Mouse (Mus musculus): ENCODE measurements around the gene Nup35.
A peak's percentile ranks its signal among the peaks of the same experiment; 100 is the strongest.

Gene Nup35

DNA sequence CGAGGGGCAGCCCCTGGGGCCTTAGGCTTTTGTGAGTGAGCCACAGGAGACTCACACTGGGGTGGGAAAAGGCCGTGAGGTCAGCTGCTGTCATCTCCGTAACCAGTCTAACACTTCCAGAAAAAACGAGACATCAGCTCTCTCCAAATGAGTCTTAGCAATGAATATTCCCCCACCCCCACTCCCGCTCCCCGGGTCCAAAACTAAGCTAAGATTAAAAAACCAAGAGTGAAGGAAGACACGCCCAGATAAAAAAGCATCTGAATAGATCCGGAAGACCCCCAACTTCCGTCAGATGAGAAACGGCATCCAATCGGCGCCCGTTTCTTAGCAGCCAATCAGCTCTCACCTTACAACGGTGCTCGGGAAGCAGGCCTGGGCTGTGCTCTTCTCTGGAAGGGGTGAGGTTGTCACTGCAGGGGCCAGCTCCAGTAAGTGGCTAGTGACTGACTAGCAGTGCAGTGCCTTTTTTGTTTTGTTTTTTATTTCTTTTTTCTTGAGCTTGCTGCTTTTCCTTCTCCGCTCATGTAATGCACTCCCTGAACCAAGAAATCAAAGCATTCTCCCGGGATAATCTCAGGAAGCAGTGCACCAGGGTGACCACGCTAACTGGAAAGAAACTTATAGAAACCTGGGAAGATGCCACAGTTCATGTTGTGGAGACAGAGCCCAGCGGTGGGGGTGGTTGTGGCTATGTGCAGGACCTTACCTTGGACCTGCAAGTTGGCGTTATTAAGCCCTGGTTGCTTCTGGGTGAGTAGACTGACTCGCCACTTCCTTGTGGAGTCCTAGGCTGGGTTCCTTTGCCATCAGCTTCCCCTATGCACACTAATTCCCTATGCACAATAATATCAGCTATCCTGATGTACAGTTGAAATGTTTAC lies at the start of gene Nup35, which contains the start of gene Dusp19:
TSS of gene Nup35 (plus strand) at position 383 of the 884 bp plus-strand sequence.
TSS of gene Dusp19 (plus strand) at position 192 of the 884 bp plus-strand sequence.
- peak; percentile 88 to 93 for DNase-seq (ENCODE audit: low spot score in 2 of 2)

GRCm38 (mm10) chr2:80567411-80567810 lies 49.6 kb upstream of the Nup35 start:
- no peak for DNase-seq (ENCODE audit: low spot score in 2 of 2)

- DNase-seq (ENCODE audit: low spot score in 2 of 2), result no peak
These were observed 46.4 kb upstream of the Nup35 start for GRCm38 (mm10) chr2:80570656-80571055.

DNA sequence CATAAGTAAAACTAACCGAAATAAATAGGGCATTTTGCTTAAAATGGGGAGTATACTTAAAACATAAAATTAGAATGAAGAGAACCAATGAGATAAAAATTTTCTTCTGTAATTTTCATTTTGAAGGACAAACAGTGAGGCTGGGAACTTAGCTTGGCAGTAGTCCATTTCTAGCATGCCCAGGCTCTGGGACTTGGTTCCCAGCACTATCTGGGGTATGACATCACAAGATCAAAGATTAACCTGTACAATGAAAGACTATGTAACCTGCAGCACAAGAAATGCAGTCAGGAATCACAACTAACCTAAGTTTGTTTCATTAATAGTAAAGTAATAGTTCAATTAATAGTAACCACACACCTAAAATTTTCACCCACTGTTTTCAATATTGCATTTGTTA lies 39.8 kb upstream of the Nup35 start:
- no peak for DNase-seq (ENCODE audit: low spot score in 2 of 2)

DNA sequence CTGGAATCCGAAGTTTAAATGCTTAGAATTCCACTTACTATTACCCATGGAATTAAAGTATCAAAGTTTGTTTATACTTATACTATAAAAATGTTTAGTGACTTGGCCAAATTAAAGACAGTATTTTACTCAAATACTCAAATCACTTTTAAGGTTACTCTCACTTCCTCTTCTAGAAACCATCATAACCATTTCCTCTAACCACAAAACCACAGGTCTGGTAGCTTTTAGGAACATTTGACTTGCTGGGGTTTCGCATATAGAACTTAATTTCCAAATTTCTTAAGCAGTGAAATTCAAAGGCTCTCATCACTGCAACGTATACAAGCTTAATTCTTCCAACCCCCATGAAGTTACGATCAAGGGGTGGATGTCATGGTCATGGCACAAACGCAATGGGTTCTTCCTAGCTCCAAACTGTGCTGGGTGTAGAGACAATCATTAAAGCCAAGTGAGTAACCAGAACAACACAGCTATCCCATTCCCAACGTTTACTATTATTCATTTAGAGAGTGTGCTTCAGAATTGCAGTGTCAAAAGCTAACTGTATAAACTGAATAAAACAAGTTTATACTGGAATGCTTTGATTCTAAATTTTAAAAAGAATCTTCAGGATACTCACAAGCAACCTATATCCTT lies 37.7 kb upstream of the Nup35 start:
- no peak for DNase-seq (ENCODE audit: low spot score in 2 of 2)

GRCm38 (mm10) chr2:80580311-80580961 lies 36.6 kb upstream of the Nup35 start:
- DNase-seq (ENCODE audit: low spot score in 2 of 2), result no peak

DNA sequence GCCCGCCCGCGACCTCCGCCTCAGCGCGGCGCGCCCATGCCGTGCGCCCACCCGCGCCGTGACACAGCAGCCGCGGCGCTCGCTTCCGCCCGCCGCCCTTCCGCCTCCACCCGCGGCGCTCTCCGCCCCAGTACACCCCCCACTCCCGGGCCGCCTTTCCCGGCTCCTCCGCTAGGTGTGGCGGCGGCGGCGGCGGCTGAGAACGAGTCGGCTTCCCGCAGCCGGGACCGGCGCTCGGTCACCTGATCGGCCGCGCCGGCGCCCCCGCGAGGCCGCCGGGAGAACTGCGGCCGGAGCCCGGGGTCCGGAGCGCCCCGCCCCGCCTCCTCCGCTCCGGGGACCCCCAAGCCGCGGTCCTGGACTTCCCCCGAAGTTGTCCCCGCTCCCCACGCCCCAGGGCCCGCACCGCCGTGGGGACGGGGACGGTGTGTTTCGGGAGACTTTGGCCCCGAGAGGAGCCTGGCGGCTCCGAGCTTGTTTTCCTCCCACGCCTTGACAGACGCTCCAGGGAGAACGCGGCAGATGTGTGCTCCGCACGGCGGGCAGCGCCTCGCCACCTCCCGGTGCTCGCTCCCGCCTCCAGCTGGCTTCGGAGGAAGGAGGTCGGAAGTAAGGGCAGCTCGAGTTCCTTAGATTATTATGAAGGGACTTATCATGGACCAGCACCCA lies 35.9 kb upstream of the Nup35 start, which contains the start of gene Nckap1:
TSS of gene Nckap1 (minus strand) at position 338 of the 669 bp plus-strand sequence.
- DNase-seq (ENCODE audit: low spot score in 2 of 2), result peak; percentile 85 to 92

DNA sequence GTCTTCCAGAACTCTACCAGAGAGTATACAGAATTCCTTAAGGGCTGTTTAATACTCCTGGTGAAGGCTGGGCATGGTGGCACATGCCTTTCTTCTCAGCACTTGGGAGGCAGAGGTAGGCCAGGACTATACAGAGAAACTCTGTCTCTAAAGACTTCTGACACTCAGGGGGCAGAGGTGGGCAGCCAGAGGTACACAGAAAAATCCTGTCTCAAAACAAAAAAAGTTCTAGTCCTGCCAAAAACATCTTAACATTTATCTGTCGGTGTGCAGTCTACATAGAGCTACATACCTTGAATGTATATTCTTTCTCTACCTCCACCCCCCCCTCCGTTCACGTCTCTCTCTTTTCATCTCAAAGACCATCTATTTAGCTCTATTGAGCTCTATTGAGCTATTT lies 34.7 kb upstream of the Nup35 start:
- DNase-seq (ENCODE audit: low spot score in 2 of 2), result no peak

- DNase-seq (ENCODE audit: low spot score in 2 of 2), result no peak
These were observed 22.7 kb upstream of the Nup35 start for GRCm38 (mm10) chr2:80594215-80594918.

DNA sequence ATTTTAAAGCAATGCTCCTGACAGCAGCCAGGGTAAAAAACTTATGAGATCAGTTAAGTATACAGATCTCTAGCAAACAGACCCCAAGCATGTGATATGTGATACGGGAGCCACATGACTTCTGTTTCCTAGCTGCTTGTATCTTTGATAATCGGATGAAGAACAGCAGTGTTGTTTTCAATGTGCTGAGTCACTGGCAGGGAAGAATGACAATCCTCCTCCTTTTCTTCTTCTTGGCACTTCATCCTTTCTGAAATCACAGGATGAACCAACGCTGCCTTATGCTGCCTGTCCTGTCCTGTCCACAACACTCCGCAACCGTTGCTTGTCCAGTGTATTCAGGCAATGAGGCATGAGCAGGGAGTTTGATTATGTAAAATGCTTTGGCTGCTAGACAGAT lies 20.1 kb upstream of the Nup35 start:
- no peak for DNase-seq (ENCODE audit: low spot score in 2 of 2)

DNA sequence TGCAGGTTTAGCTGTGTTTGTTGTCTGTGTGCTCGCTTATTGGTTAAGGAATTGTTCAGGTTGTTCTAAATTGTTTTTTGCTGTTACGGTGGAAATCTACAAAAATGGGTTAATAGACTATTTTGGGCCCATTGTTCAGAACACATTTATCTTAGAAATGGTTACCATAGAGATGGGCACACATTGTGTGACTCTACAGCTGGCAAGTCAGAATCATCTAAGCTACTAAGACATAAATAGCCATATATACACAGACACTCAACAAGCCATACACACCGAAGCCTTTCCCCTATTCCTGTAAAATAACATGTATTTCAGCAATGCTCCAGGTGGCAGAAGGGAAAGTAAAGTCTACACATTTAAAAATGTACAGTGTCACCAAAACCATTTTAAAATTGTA lies 17.2 kb upstream of the Nup35 start:
- DNase-seq (ENCODE audit: low spot score in 2 of 2), result no peak

GRCm38 (mm10) chr2:80600611-80601010 lies 16.4 kb upstream of the Nup35 start:
- DNase-seq (ENCODE audit: low spot score in 2 of 2), result no peak

GRCm38 (mm10) chr2:80602756-80603155 lies 14.3 kb upstream of the Nup35 start:
- DNase-seq (ENCODE audit: low spot score in 2 of 2), result no peak

GRCm38 (mm10) chr2:80603771-80604426 lies 13.1 kb upstream of the Nup35 start:
- no peak for DNase-seq (ENCODE audit: low spot score in 2 of 2)

DNA sequence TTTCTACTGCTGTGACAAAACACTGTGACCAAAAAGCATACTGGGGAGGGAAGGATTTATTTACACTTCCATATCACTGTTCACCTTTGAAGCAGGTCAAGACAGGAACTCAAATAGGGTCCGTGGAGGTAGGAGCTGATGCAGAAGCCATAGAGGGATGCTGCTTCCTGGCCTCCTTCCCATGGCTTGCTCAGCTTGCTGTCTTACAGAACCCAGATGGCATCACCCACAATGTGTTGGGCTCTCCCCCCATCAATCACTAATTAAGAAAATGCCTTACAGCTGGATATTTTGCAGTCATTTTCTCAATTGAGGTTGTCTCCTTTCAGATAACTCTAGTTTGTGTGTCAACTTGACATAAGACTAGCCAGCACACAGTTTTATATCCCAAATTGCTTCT lies 4.8 kb upstream of the Nup35 start:
- no peak for DNase-seq (ENCODE audit: low spot score in 2 of 2)

DNA sequence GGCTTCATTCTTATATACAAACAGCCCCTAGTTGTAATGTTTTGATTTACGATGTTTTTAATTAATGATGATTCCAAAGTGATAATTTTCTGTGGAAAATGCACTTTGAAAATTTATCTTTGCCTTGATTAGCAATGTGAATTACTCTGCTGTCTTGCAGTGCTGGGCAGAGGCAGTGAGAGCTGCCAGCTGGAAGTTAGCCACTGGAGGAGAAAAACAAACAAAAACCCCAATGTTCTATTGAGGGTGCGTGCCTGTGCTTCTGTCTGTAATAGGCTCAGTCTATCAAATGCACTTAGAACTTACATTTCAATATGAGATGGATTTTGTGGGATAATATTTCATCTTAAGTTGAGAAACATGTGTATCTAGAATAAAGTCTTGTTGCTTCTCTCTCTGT lies 4.2 kb upstream of the Nup35 start:
- no peak for DNase-seq (ENCODE audit: low spot score in 2 of 2)

- no peak for DNase-seq (ENCODE audit: low spot score in 2 of 2)
These were observed 2.0 kb downstream of the Nup35 start for GRCm38 (mm10) chr2:80618991-80619390.

DNA sequence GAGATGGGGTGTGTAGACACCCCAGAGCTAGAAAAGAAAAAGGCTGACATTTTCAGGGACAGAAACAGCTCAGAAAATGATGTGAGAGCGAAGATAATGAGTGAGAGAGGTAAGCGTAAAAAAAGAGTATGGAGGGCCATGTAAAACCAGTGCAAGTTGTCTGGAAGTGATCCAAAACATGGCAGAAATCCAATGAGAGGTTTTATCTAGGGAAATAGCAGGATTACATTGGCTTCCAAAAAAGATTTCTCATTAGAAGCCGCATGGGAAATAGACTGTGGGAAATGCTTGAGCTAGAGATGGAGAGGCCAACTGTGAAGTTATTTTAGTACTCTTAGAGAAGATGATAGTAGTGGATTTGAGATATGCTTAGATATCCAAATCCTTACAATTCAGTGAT lies 4.9 kb downstream of the Nup35 start:
- no peak for DNase-seq (ENCODE audit: low spot score in 2 of 2)

- DNase-seq (ENCODE audit: low spot score in 2 of 2), result no peak
These were observed 7.5 kb downstream of the Nup35 start for GRCm38 (mm10) chr2:80624523-80624922.

DNA sequence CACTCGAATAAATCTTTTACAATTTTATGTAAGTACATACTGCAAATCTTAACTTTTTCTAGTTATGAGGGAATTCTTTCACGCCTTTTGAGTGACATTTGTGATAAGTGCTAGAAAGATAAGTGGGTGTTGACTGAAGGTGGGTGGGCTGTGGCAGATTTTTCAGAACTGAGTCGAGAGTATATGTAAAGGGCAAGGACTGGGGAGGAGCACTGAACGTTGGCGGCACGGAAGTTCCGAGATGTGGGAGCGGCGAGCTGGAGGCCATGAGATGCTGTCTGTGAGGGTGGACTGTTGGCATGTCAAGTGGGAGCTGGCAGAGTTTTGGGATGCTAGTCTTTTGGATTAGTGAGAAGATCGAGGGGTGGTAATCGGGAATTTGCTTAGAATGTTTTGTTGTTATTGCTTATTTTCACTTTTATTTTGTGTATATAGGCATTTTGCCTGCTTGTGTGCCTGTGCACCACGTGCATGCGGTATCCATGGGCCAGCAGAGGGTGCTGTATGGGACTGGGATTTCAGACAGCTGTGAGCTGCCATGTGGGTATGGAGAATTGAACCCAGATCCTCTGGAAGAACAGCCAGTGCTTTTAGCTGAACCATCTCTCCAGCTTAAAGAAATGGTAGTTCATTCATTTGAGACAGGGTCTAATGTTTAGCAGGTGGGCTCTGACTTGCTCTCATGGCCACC lies 15.4 kb downstream of the Nup35 start:
- no peak for DNase-seq (ENCODE audit: low spot score in 2 of 2)
